Mouse (Mus musculus) forebrain, embryonic 10.5 days (tissue): Measurements from ENCODE around the gene Rpp25. TPM values are rescaled to one million over a fixed set of nuclear protein-coding genes. Genes with fewer than 3 reads are reported as not detected.

Experiments used
- DNase-seq: peaks from one replicate; pipeline ENCODE4 v3.0.0-alpha.2; 2017; ENCODE audit warnings: low spot score; ENCODE audit errors: extremely low spot score
- H3K27ac ChIP-seq: fragments of 300-500 bp; sonication (generic); 2 replicates; pipeline ENCODE4 v1.5.1; 2016; ENCODE audit warnings: mild to moderate bottlenecking
- H3K27me3 ChIP-seq: fragments of 300-500 bp; sonication (generic); 2 replicates; pipeline ENCODE4 v1.6.1; 2016; ENCODE audit warnings: mild to moderate bottlenecking; ENCODE audit not compliant: poor library complexity, severe bottlenecking
- H3K36me3 ChIP-seq: fragments of 300-500 bp; sonication (generic); replicated peaks from 2 replicates; pipeline ENCODE4 v1.6.1; 2016; ENCODE audit warnings: mild to moderate bottlenecking, moderate library complexity
- H3K4me1 ChIP-seq: fragments of 300-500 bp; sonication (generic); 2 replicates; pipeline ENCODE4 v1.6.1; 2016
- H3K4me3 ChIP-seq: fragments of 300-500 bp; sonication (generic); 2 replicates; pipeline ENCODE4 v1.5.1; 2016; ENCODE audit warnings: mild to moderate bottlenecking, moderate library complexity
- H3K9me3 ChIP-seq: fragments of 300-500 bp; sonication (generic); 2 replicates; pipeline ENCODE4 v1.6.1; 2016; ENCODE audit warnings: mild to moderate bottlenecking, moderate library complexity
- WGBS: fragments of 180-500 bp; shearing (Covaris S2); methylation state at CpG from one replicate; pipeline ENCODE4 v1.1.7; 2016; 5-methylcytosine and 5-hydroxymethylcytosine counted together
- polyA plus RNA-seq: library from polyadenylated mRNA; unstranded; fragments of >200 nt; fragmentation: Nextera tagmentation; extraction: Ambion mirVana; gene quantifications from 2 replicates; pipeline ENCODE4 v1.2.1, GENCODE M21; 2016

Gene Rpp25
- polyA plus RNA-seq, 1 experiment from 2014 or later, result 1.4 TPM

DNA sequence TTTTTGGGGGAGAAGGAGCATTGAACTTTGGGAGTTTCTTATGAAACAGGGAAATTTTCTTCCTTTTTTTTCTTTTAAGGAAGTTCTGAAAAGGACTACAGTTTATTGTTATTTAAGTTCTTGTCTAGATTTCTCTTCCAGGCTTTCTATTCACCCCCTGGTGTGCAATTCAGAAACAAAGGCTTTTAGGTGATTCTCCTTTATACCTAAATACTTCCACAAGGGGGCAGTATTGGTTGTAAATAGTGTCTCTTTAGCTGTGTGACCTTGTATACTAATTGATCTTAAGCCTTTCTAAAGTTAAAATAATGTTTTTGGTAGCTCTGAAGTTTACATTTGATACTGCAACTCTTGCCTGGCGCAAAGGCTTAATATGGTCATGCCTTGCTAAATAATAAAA, 19.9 kb downstream of the Rpp25 start:
- Histone ChIP-seq H3K4me1 (peaks cover 28% of the 10 kb centered on the region), H3K9me3 (no peaks in the 10 kb centered on the region), H3K27me3 (no peaks in the 10 kb centered on the region), H3K4me3 (no peak overlapping the region), H3K36me3 (peaks cover 8% of the 10 kb centered on the region; the same call in 1 of the 2 replicates), H3K27ac (no peak overlapping the region)
- DNase-seq, result no peak
- WGBS, result 93% methylated on average over 1 of the region's 1 CpGs

DNA sequence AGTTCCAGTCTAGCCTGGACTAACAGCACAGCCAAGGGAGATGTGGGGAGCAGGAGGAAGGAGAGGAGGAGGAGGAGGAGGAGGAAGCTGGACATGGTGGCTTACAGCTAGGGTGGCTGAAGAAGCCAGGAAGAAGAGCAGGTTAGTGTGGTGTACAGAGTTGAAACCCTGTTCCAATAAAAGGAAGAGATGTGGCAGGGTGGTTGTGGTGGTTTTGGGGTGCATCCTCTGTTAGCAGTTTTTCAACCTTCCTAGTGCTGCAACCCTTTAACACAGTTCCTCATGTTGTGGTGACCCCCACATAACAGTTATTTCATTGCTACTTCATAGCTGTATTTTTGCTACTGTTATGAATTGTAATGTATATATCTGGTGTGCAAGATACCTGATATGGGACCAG, 20.6 kb downstream of the Rpp25 start:
- Histone ChIP-seq H3K36me3 (peaks cover 15% of the 10 kb centered on the region), H3K4me1 (peaks cover 28% of the 10 kb centered on the region), H3K9me3 (no peaks in the 10 kb centered on the region), H3K4me3 (no peak overlapping the region), H3K27ac (no peak overlapping the region), H3K27me3 (no peaks in the 10 kb centered on the region)
- DNase-seq, result no peak

DNA sequence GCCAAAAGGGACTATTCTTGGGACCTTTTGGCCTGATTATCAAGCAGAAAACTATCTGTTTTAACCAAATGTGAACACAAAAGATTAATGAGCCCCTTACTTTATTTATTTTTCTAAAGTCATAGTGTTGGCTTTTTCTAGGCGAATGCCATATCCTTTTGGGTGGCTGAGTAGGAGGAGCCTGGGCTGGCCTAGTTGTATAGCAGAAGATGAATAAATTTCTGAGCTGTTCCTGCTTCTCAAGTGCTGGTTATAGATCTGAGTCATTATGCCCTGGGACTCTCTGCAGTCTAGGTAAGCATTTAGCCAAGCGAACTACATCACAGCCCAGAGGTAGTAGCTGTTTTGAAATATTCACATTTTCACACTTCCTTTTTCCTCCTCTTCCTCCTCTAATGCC, 21.7 kb downstream of the Rpp25 start:
- Histone ChIP-seq H3K9me3 (no peaks in the 10 kb centered on the region), H3K4me1 (peaks cover 26% of the 10 kb centered on the region), H3K27me3 (no peaks in the 10 kb centered on the region), H3K36me3 (peaks cover 26% of the 10 kb centered on the region), H3K4me3 (no peak overlapping the region), H3K27ac (no peak overlapping the region)
- WGBS, result 92% methylated on average over 2 of the region's 2 CpGs
- no peak for DNase-seq

GRCm38 (mm10) chr9:57526435-57526834, 22.6 kb downstream of the Rpp25 start:
- no peak for DNase-seq
- Histone ChIP-seq H3K4me1 (peaks cover 24% of the 10 kb centered on the region), H3K27me3 (no peaks in the 10 kb centered on the region), H3K4me3 (no peak overlapping the region), H3K27ac (no peak overlapping the region), H3K36me3 (peaks cover 35% of the 10 kb centered on the region), H3K9me3 (no peaks in the 10 kb centered on the region)

- no peaks in the 10 kb centered on the region for H3K9me3 ChIP-seq
- H3K4me3 ChIP-seq, result no peak overlapping the region
- WGBS, result 96% methylated on average over 1 of the region's 1 CpGs
- peaks cover 5% of the 10 kb centered on the region for H3K4me1 ChIP-seq
- DNase-seq, result no peak
- no peaks in the 10 kb centered on the region for H3K27me3 ChIP-seq
- H3K36me3 ChIP-seq, result peaks cover 64% of the 10 kb centered on the region
- H3K27ac ChIP-seq, result no peak overlapping the region
These were observed 28.1 kb downstream of the Rpp25 start for GRCm38 (mm10) chr9:57531946-57532345.

- 94% methylated on average over 5 of the region's 5 CpGs for WGBS
- Histone ChIP-seq H3K27me3 (no peaks in the 10 kb centered on the region), H3K4me3 (peak overlapping the region; percentile 85; the same call in 1 of the 2 replicates), H3K9me3 (no peaks in the 10 kb centered on the region), H3K27ac (peak overlapping the region; percentile 95), H3K4me1 (peaks cover 27% of the 10 kb centered on the region), H3K36me3 (peaks cover 64% of the 10 kb centered on the region)
- no peak for DNase-seq
These were observed 32.5 kb downstream of the Rpp25 start for GRCm38 (mm10) chr9:57536362-57536761.

DNA sequence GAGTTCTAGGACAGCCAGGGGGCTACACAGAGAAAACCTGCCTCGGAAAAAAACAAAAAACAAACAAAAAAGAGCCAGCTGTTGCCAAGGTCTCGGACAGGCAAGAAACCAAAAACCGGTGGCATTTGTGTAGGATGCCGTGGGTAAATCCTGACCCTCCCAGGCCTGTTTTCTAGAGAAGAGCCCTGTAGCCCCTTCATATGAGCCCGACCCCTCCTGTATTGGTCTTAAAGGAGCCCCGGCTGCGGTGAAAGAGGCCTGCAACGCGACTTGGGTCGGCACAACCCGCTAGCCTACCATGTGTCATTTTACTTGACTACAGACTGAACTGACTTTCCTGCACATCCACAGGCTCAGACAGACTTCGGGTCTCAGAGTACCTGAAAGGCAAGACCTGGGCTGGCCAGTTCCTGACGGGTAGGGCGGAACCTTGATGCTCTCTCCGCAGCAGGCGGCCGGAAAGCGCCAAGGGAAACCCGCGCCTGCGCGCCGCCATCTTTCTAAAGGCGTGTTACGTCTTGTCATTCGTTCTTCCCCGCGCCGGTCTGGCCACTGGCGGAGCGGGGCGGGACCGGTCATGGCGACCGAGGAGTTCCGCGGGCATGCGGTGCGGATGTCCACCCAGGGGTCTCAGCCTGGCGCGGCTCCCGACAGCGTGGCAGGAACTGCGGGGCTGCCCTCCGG, 33.4 kb downstream of the Rpp25 start, which contains the start of gene Fam219b:
Gene Fam219b, plus strand, starts transcription at position 485 of the 684 bp plus-strand sequence.
- Histone ChIP-seq H3K9me3 (no peaks in the 10 kb centered on the region), H3K27ac (peak within 1 kb of the TSS; percentile 95), H3K27me3 (no peaks in the 10 kb centered on the region), H3K4me3 (peak within 1 kb of the TSS; percentile 85), H3K4me1 (peaks cover 27% of the 10 kb centered on the region), H3K36me3 (peaks cover 64% of the 10 kb centered on the region)
- DNase-seq, result peak; percentile 86
- 3% methylated on average over 45 of the region's 45 CpGs for WGBS

DNA sequence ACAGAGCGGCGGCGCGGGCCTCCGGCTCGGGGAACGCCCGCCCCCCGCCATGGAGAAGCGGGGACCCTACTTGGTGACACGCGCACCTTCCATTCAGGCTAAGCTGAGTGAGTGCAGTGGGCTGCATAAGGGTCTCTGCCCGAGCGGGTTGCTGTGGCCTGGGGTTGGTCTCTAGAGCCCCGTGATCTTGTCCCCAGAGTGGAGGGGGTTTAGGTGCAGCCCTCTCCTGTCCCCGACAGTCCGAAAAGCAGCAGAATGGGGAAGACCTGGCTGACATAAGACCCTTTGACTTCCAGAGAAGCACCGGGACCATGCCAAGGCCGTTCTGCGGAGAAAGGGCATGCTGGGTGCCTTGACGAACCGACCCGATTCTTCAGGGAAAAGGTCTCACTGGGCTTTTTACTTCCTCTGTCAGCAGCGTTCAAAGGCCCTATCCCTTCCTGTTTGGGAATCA, 33.9 kb downstream of the Rpp25 start:
- no peak for DNase-seq
- under 1% methylated on average over 24 of the region's 24 CpGs for WGBS

DNA sequence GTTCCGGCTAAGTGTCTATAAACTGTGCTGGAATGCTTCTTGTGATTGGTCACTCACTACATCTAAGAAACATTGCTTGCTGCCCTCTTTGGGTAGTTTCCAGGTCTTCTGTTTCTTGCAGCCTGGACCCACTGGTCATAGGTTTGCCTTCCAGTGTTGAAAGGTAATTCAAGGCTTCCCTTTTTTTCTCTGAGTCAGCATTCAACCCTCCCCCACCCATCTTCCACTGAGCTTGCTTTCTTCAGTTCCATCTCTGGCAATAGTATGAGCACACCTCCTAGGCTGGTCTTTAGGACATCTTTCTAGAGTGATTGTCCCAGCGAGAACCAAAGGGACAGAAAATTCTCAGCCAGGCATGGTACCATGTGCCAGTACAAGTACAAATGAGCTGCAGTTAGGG, 35.7 kb downstream of the Rpp25 start:
- Histone ChIP-seq H3K27me3 (no peaks in the 10 kb centered on the region), H3K9me3 (no peaks in the 10 kb centered on the region), H3K36me3 (peaks cover 64% of the 10 kb centered on the region), H3K4me3 (no peak overlapping the region), H3K4me1 (peaks cover 27% of the 10 kb centered on the region), H3K27ac (no peak overlapping the region)
- WGBS, result 93% methylated on average over 2 of the region's 2 CpGs
- DNase-seq, result no peak

More for the DNA sequence above, 33.9 kb downstream of the Rpp25 start:
- Histone ChIP-seq H3K36me3 (peaks cover 64% of the 10 kb centered on the region), H3K27me3 (no peaks in the 10 kb centered on the region), H3K4me1 (peaks cover 27% of the 10 kb centered on the region), H3K4me3 (peak overlapping the region; percentile 85), H3K27ac (peak overlapping the region; percentile 95), H3K9me3 (no peaks in the 10 kb centered on the region)

DNA sequence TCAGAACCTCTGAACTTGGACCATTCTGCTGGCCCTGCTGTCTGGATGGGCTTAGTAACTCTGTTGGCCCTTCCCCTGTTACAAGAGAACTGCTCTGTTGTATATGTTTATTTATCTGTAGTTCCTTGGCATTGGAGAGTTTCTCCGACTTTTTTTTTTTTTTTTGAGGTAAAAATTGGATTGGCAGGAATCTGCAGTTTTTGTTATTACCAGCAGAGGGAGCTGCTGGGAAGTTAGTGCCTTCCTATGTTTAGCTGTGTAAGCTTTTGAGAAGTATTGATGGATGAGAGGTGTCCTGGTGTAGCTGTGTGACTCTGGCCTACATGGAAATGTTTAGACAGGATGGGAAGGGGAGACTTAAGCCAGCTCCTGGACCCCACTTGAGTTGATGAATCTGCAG, 37.5 kb downstream of the Rpp25 start:
- no peak for DNase-seq
- Histone ChIP-seq H3K9me3 (no peaks in the 10 kb centered on the region), H3K4me3 (no peak overlapping the region), H3K4me1 (peaks cover 27% of the 10 kb centered on the region), H3K27me3 (no peaks in the 10 kb centered on the region), H3K27ac (no peak overlapping the region), H3K36me3 (peaks cover 77% of the 10 kb centered on the region)
- WGBS, result 31% methylated on average over 1 of the region's 1 CpGs

GRCm38 (mm10) chr9:57543951-57544350, 40.1 kb downstream of the Rpp25 start:
- no peaks in the 10 kb centered on the region for H3K27me3 ChIP-seq
- 92% methylated on average over 3 of the region's 3 CpGs for WGBS
- peaks cover 98% of the 10 kb centered on the region for H3K36me3 ChIP-seq
- no peak for DNase-seq
- no peak overlapping the region for H3K4me3 ChIP-seq
- peaks cover 4% of the 10 kb centered on the region for H3K4me1 ChIP-seq
- no peaks in the 10 kb centered on the region for H3K9me3 ChIP-seq
- no peak overlapping the region for H3K27ac ChIP-seq

GRCm38 (mm10) chr9:57547287-57547686, 43.5 kb downstream of the Rpp25 start:
- peaks cover 85% of the 10 kb centered on the region for H3K36me3 ChIP-seq
- H3K27me3 ChIP-seq, result no peaks in the 10 kb centered on the region
- H3K4me1 ChIP-seq, result peaks cover 8% of the 10 kb centered on the region
- WGBS, result 90% methylated on average over 5 of the region's 5 CpGs
- DNase-seq, result no peak
- H3K4me3 ChIP-seq, result no peak overlapping the region
- H3K9me3 ChIP-seq, result no peaks in the 10 kb centered on the region
- H3K27ac ChIP-seq, result no peak overlapping the region

GRCm38 (mm10) chr9:57547869-57548268, 44.0 kb downstream of the Rpp25 start:
- Histone ChIP-seq H3K9me3 (no peaks in the 10 kb centered on the region), H3K27me3 (no peaks in the 10 kb centered on the region), H3K27ac (no peak overlapping the region), H3K36me3 (peaks cover 79% of the 10 kb centered on the region), H3K4me3 (no peak overlapping the region), H3K4me1 (peaks cover 11% of the 10 kb centered on the region)
- WGBS, result 93% methylated on average over 11 of the region's 11 CpGs
- no peak for DNase-seq
